Mouse (Mus musculus) heart, adult 10 weeks (tissue): ENCODE data around the gene Nmrk1. TPM values are rescaled to one million over a fixed set of nuclear protein-coding genes. Genes with fewer than 3 reads are reported as not detected.

ENCODE experiments used
- polyA plus RNA-seq: library from polyadenylated mRNA; stranded (reverse); fragments of 350-450 nt; fragmentation: Illumina TruSeq; extraction: RNeasy Lipid Tissue Mini Kit (QIAGEN cat#74804); gene quantifications from one replicate; pipeline ENCODE4 v1.2.3, GENCODE M21; 2014; ENCODE audit warnings: low read depth, low replicate concordance

Gene Nmrk1
- 4.6 TPM for polyA plus RNA-seq

GRCm38 (mm10) chr19:18631644-18632219 lies at the start of gene Nmrk1, which contains the start of gene Ostf1:
Gene Nmrk1 (plus strand): TSS chr19:18631950.
Gene Ostf1 (minus strand): TSS chr19:18631823.

GRCm38 (mm10) chr19:18670608-18671007 lies 38.9 kb downstream of the Nmrk1 start, which contains the start of gene Carnmt1:
Gene Carnmt1 (plus strand): TSS chr19:18670764.

Other genes with a start within 250 kb of the Nmrk1 start
- gene Ostf1, start 127 bp upstream of the Nmrk1 start, polyA plus RNA-seq: 46.7 TPM
- 40.4 TPM for gene Carnmt1, start 38.8 kb downstream of the Nmrk1 start, polyA plus RNA-seq
- 13.9 TPM for gene D030056L22Rik, start 81.2 kb downstream of the Nmrk1 start, polyA plus RNA-seq
- 0.26 TPM for gene Trpm6, start 118.0 kb downstream of the Nmrk1 start, polyA plus RNA-seq